Mouse (Mus musculus) heart, postnatal 0 days (tissue): ENCODE results near the gene Gm3435. TPM values are rescaled to one million over a fixed set of nuclear protein-coding genes. Genes with fewer than 3 reads are reported as not detected.
"Not testable (repeated sequence)": the region's sequence is repeated elsewhere in the genome, so short reads cannot be mapped to it uniquely, and the experiment has no call there.

Experiments
- ATAC-seq: fragments of 200-750 bp; cut with Nextera tagmentation; 2 replicates; pipeline ENCODE4 v1.8.0; 2017; ENCODE audit warnings: low read depth, moderate number of reproducible peaks, moderate library complexity; ENCODE audit not compliant: insufficient read depth
- DNase-seq: peaks from one replicate; pipeline ENCODE4 v3.0.0-alpha.2; 2016; ENCODE audit warnings: low spot score
- H3K27ac ChIP-seq: fragments of 300-500 bp; sonication (generic); 2 replicates; pipeline ENCODE4 v1.5.1; 2014; ENCODE audit warnings: low read depth, mild to moderate bottlenecking
- H3K27me3 ChIP-seq: fragments of 300-500 bp; sonication (generic); 2 replicates; pipeline ENCODE4 v1.6.1; 2014; ENCODE audit warnings: low read length, mixed read lengths; ENCODE audit not compliant: control insufficient read depth, insufficient read depth
- H3K36me3 ChIP-seq: fragments of 300-500 bp; sonication (generic); replicated peaks from 2 replicates; pipeline ENCODE4 v1.6.1; 2014; ENCODE audit warnings: low read length, mixed read lengths; ENCODE audit not compliant: control insufficient read depth, insufficient read depth
- H3K4me1 ChIP-seq: fragments of 300-500 bp; sonication (generic); 2 replicates; pipeline ENCODE4 v1.6.1; 2014; ENCODE audit warnings: antibody characterized with exemption; ENCODE audit not compliant: control insufficient read depth, insufficient read depth
- H3K4me2 ChIP-seq: fragments of 300-500 bp; sonication (generic); 2 replicates; pipeline ENCODE4 v1.6.1; 2014; ENCODE audit warnings: low read depth, mild to moderate bottlenecking, low read length, moderate library complexity
- H3K4me3 ChIP-seq: fragments of 300-500 bp; sonication (generic); 2 replicates; pipeline ENCODE4 v1.5.1; 2014; ENCODE audit warnings: low read depth, low read length
- H3K9ac ChIP-seq: fragments of 300-500 bp; sonication (generic); replicated peaks from 2 replicates; pipeline ENCODE4 v1.6.1; 2014; ENCODE audit warnings: low read depth, low read length, mixed read lengths
- H3K9me3 ChIP-seq: fragments of 300-500 bp; sonication (generic); replicated peaks from 2 replicates; pipeline ENCODE4 v1.6.1; 2016; ENCODE audit warnings: low read length; ENCODE audit not compliant: control insufficient read depth
- CTCF ChIP-seq: IDR thresholded peaks from 2 replicates; pipeline ENCODE4 v1.5.1; 2016; ENCODE audit warnings: antibody characterized with exemption, control low read depth, low read depth
- EP300 ChIP-seq: IDR thresholded peaks from 2 replicates; pipeline ENCODE4 v1.6.1; 2016; ENCODE audit warnings: antibody characterized with exemption, low read depth
- WGBS: fragments of 180-500 bp; shearing (Covaris S2); extraction: QIAGEN DNeasy Blood & Tissue Kit; methylation state at CpG from one replicate; pipeline ENCODE4 v1.1.7; 2014; 5-methylcytosine and 5-hydroxymethylcytosine counted together
- polyA plus RNA-seq: library from polyadenylated mRNA; unstranded; fragments of >200 nt; fragmentation: Nextera tagmentation; extraction: Ambion mirVana; gene quantifications from 2 replicates; pipeline ENCODE4 v1.2.1, GENCODE M21; 2015
- total RNA-seq: library from RNA; depleted of rRNA; stranded (reverse); fragments of >200 nt; gene quantifications from 2 replicates; pipeline ENCODE4 v1.2.3, GENCODE M21; 2014; ENCODE audit warnings: low replicate concordance

Gene Gm3435
- total and polyA plus RNA-seq, 2 experiments from 2014 or later = 6.2 TPM; not detected in 1

GRCm38 (mm10) chr17:15053829-15054200 is 43.8 kb downstream of the Gm3435 start:
- H3K9ac ChIP-seq, ATAC-seq, H3K4me3 ChIP-seq, H3K9me3 ChIP-seq, H3K36me3 ChIP-seq, H3K4me2 ChIP-seq, DNase-seq, H3K27me3 ChIP-seq, H3K27ac ChIP-seq: not testable (repeated sequence)
- H3K4me1 ChIP-seq = peaks cover 14% of the 10 kb centered on the region
- 91% methylated on average over 9 of the region's 13 CpGs for WGBS

DNA sequence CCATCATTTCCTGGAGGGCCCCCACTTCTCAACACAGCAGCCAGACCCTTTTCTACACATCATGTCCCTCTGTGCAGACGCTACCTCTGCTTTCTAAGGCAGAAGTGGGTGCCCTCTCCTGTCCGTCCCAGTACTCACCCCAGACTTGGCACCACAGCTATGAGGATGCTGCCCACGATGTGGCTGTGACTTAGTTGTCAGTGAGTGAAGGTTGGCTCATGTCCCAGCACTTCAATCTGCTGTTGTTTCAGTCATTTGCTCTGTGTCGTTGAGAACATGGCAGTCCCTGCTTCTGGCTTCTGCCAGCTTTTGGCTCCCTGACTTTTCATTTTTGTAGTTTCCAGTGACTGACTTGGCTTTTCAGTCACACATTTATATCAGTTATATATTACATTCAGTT is 45.9 kb downstream of the Gm3435 start:
- no peaks in the 10 kb centered on the region for H3K27me3 ChIP-seq
- peaks cover 14% of the 10 kb centered on the region for H3K4me1 ChIP-seq
- no peak overlapping the region for H3K9ac ChIP-seq
- no peak overlapping the region for H3K4me3 ChIP-seq
- WGBS = 49% methylated on average over 4 of the region's 4 CpGs
- no peak overlapping the region for H3K27ac ChIP-seq
- ATAC-seq (no peak), DNase-seq (no peak)
- peaks cover 9% of the 10 kb centered on the region; the same call in 1 of the 2 replicates for H3K36me3 ChIP-seq
- H3K4me2 ChIP-seq = no peak overlapping the region
- H3K9me3 ChIP-seq = no peaks in the 10 kb centered on the region
- TF ChIP-seq CTCF (no peak), EP300 (no peak)

GRCm38 (mm10) chr17:15058161-15058591 is 48.2 kb downstream of the Gm3435 start:
- TF ChIP-seq EP300 (peak; percentile 63; the same call in 1 of the 2 replicates), CTCF (no peak)
- Histone ChIP-seq H3K36me3 (peaks cover 17% of the 10 kb centered on the region), H3K4me2 (no peak overlapping the region), H3K9me3 (no peaks in the 10 kb centered on the region), H3K9ac (no peak overlapping the region), H3K4me1 (peaks cover 14% of the 10 kb centered on the region), H3K4me3 (no peak overlapping the region), H3K27ac (peak overlapping the region; percentile 63), H3K27me3 (0 out of 2 replicates have a peak, but pooled peaks cover 4% of the 10 kb centered on the region)
- 17% methylated on average over 5 of the region's 5 CpGs for WGBS
- DNase-seq (peak; percentile 89), ATAC-seq (peak; percentile 92)

GRCm38 (mm10) chr17:15059646-15060045 is 49.7 kb downstream of the Gm3435 start:
- H3K27me3 ChIP-seq = 0 out of 2 replicates have a peak, but pooled peaks cover 4% of the 10 kb centered on the region
- H3K4me1 ChIP-seq = peaks cover 14% of the 10 kb centered on the region
- no peak for ATAC-seq
- no peak overlapping the region for H3K27ac ChIP-seq
- DNase-seq = no peak
- H3K9me3 ChIP-seq = no peaks in the 10 kb centered on the region
- peaks cover 24% of the 10 kb centered on the region for H3K36me3 ChIP-seq
- H3K4me3 ChIP-seq = no peak overlapping the region
- TF ChIP-seq EP300 (no peak), CTCF (no peak)
- WGBS = 93% methylated on average over 14 of the region's 14 CpGs
- no peak overlapping the region for H3K4me2 ChIP-seq
- H3K9ac ChIP-seq = no peak overlapping the region

- Histone ChIP-seq H3K4me1 (peaks cover 14% of the 10 kb centered on the region), H3K9ac (no peak overlapping the region), H3K9me3 (no peaks in the 10 kb centered on the region), H3K27me3 (0 out of 2 replicates have a peak, but pooled peaks cover 4% of the 10 kb centered on the region), H3K27ac (no peak overlapping the region), H3K4me2 (no peak overlapping the region), H3K4me3 (no peak overlapping the region), H3K36me3 (peaks cover 24% of the 10 kb centered on the region)
- 91% methylated on average over 6 of the region's 6 CpGs for WGBS
- DNase-seq (no peak), ATAC-seq (no peak)
- no peak for TF ChIP-seq CTCF
- no peak for TF ChIP-seq EP300
Observed at GRCm38 (mm10) chr17:15060356-15060755, 50.4 kb downstream of the Gm3435 start.

DNA sequence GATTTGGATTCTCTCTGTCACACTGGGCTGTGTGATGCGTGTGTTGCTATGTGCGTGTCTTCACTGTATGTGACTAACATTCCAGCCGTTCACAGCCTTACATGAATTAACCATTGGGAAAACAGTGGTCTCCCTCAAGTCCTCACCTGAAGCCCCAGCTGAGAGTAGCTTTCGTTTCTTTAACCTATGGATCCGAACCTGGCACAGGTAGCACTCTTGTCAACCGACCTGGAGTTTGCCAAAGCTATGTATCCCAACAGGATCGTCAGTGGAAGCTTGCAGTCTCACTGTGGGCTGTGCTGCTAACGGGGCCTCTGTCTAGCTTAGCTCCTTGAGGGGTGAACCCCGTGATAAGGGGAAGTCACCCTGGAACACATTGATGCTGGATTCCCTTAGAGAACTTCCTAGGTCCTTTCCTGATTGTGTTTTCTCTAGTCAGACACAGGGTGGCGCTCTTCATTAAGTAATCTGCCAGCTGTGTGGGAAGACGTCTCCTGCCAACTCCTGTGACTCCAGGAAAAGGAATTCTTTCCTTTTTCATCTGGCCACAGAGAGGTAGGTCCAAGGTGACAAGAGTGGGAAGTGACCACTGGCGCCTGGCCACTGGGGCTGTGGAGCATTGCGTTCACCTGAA is 55.5 kb downstream of the Gm3435 start:
- peak; percentile 56; the same call in 1 of the 2 replicates for ATAC-seq
- TF ChIP-seq EP300 (no peak), CTCF (peak; percentile 80)
- H3K27ac ChIP-seq = no peak overlapping the region
- no peak overlapping the region for H3K9ac ChIP-seq
- H3K4me1 ChIP-seq = 0 out of 2 replicates have a peak, but pooled peaks cover 4% of the 10 kb centered on the region
- peak; percentile 85 for DNase-seq
- H3K36me3 ChIP-seq = peaks cover 16% of the 10 kb centered on the region; the same call in 1 of the 2 replicates
- WGBS = 41% methylated on average over 13 of the region's 13 CpGs
- H3K4me2 ChIP-seq = no peak overlapping the region
- no peak overlapping the region for H3K4me3 ChIP-seq
- H3K9me3 ChIP-seq = no peaks in the 10 kb centered on the region
- 0 out of 2 replicates have a peak, but pooled peaks cover 4% of the 10 kb centered on the region for H3K27me3 ChIP-seq
